ENCODE assay signal across 9 mouse cellular contexts in genomic region chr6:36890296-36890695, GRCm38 (mm10).
A peak's percentile ranks its signal among the peaks of the same experiment; 100 is the strongest.
DNase-seq lines count a peak whose midpoint lies in the region; ATAC-seq lines count a peak whose summit lies in the region.
"Had no signal": no experiment of that assay in that cellular context is flagged by ENCODE, and none has a peak within 500 bp of the region (broad histone marks: within the 10 kb centered on the region; RNA-seq: fewer than 3 reads in every experiment).

No protein-coding gene starts in this region.

- DNase-seq in Muller cell, postnatal 12 days (ENCODE audit: inconsistent ontology term) = peak; percentile 26
- DNase-seq in hindbrain, embryonic 11.5 days (ENCODE audit: low spot score) = peak; percentile 58
- no peak for DNase-seq in cerebellum, adult 18-20 months
- no peak for DNase-seq in frontal cortex, adult 2 months (ENCODE audit: extremely low spot score in 1 of 2, low spot score in 1 of 2)

- 8% methylated on average over 5 of the region's 5 CpGs for WGBS in embryonic facial prominence, embryonic 12.5 days
- 14% methylated on average over 5 of the region's 5 CpGs for WGBS in hindbrain, embryonic 11.5 days
- WGBS in limb, embryonic 15.5 days = 4% methylated on average over 5 of the region's 5 CpGs
- 30% methylated on average over 5 of the region's 5 CpGs for WGBS in forebrain, embryonic 15.5 days

- no peak overlapping the region for H3K4me3 ChIP-seq in embryonic facial prominence, embryonic 12.5 days
- H3K4me3 ChIP-seq in hindbrain, embryonic 11.5 days (ENCODE audit: low read depth, low read length) = no peak overlapping the region
- no peak overlapping the region for H3K4me3 ChIP-seq in limb, embryonic 15.5 days
- H3K4me3 ChIP-seq in forebrain, embryonic 15.5 days = no peak overlapping the region

- ATAC-seq in embryonic facial prominence, embryonic 12.5 days (ENCODE audit: insufficient number of reproducible peaks, insufficient read depth, low FRiP score, low TSS enrichment) = no peak
- 0 out of 2 replicates have a peak, but pooled peaks have one; percentile 19 for ATAC-seq in hindbrain, embryonic 11.5 days (ENCODE audit: low FRiP score)
- ATAC-seq in limb, embryonic 15.5 days (ENCODE audit: insufficient number of reproducible peaks, low FRiP score, low TSS enrichment, low read depth) = peak; percentile 63; the same call in 1 of the 2 replicates
- no peak for ATAC-seq in CD4-positive, CD25-positive, alpha-beta regulatory T cell, adult 4 months
- ATAC-seq in forebrain, embryonic 15.5 days (replicated peaks) = no peak
- ATAC-seq: Patski had no signal

- H3K27ac ChIP-seq in embryonic facial prominence, embryonic 12.5 days = 0 out of 2 replicates have a peak overlapping the region, but pooled peaks have one; percentile 11
- H3K27ac ChIP-seq in hindbrain, embryonic 11.5 days (ENCODE audit: low read depth, low read length) = 0 out of 2 replicates have a peak overlapping the region, but pooled peaks have one; percentile 6
- H3K27ac ChIP-seq in limb, embryonic 15.5 days = 0 out of 2 replicates have a peak overlapping the region, but pooled peaks have one; percentile 30
- H3K27ac ChIP-seq in forebrain, embryonic 15.5 days (replicated peaks) = no peak overlapping the region

- H3K9ac ChIP-seq in embryonic facial prominence, embryonic 12.5 days = no peak overlapping the region
- H3K9ac ChIP-seq in hindbrain, embryonic 11.5 days (ENCODE audit: low read depth, low read length) = no peak overlapping the region
- H3K9ac ChIP-seq in limb, embryonic 15.5 days = no peak overlapping the region
- no peak overlapping the region for H3K9ac ChIP-seq in forebrain, embryonic 15.5 days (replicated peaks)

- peaks cover 4% of the 10 kb centered on the region; the same call in 1 of the 2 replicates for H3K4me1 ChIP-seq in embryonic facial prominence, embryonic 12.5 days
- no peaks in the 10 kb centered on the region for H3K4me1 ChIP-seq in hindbrain, embryonic 11.5 days (replicated peaks; ENCODE audit: control insufficient read depth, insufficient read depth, low read length)
- H3K4me1 ChIP-seq in limb, embryonic 15.5 days = peaks cover 11% of the 10 kb centered on the region
- no peaks in the 10 kb centered on the region for H3K4me1 ChIP-seq in forebrain, embryonic 15.5 days

- H3K27me3 ChIP-seq in embryonic facial prominence, embryonic 12.5 days = no peaks in the 10 kb centered on the region
- H3K27me3 ChIP-seq in hindbrain, embryonic 11.5 days (ENCODE audit: control insufficient read depth, insufficient read depth, low read length) = no peaks in the 10 kb centered on the region
- no peaks in the 10 kb centered on the region for H3K27me3 ChIP-seq in limb, embryonic 15.5 days
- H3K27me3 ChIP-seq in forebrain, embryonic 15.5 days = no peaks in the 10 kb centered on the region

- H3K9me3 ChIP-seq in embryonic facial prominence, embryonic 12.5 days = no peaks in the 10 kb centered on the region
- H3K9me3 ChIP-seq in hindbrain, embryonic 11.5 days (ENCODE audit: control insufficient read depth, low read length) = no peaks in the 10 kb centered on the region
- no peaks in the 10 kb centered on the region for H3K9me3 ChIP-seq in limb, embryonic 15.5 days
- no peaks in the 10 kb centered on the region for H3K9me3 ChIP-seq in forebrain, embryonic 15.5 days

- no peaks in the 10 kb centered on the region for H3K36me3 ChIP-seq in embryonic facial prominence, embryonic 12.5 days
- no peaks in the 10 kb centered on the region for H3K36me3 ChIP-seq in hindbrain, embryonic 11.5 days (ENCODE audit: control insufficient read depth, insufficient read depth, low read length)
- no peaks in the 10 kb centered on the region for H3K36me3 ChIP-seq in limb, embryonic 15.5 days
- H3K36me3 ChIP-seq in forebrain, embryonic 15.5 days = no peaks in the 10 kb centered on the region

- no peak overlapping the region for H3K4me2 ChIP-seq in embryonic facial prominence, embryonic 12.5 days (replicated peaks)
- no peak overlapping the region for H3K4me2 ChIP-seq in hindbrain, embryonic 11.5 days (replicated peaks; ENCODE audit: low read depth, low read length)
- H3K4me2 ChIP-seq in limb, embryonic 15.5 days = no peak overlapping the region
- H3K4me2 ChIP-seq in forebrain, embryonic 15.5 days (replicated peaks) = no peak overlapping the region

Comparison
In these comparisons a context has a peak if more than half of its experiments do, and no peak if none do; other contexts are left out.
1. DNase-seq: peak in Muller cell, postnatal 12 days (single experiment) and hindbrain, embryonic 11.5 days (single experiment); none in cerebellum, adult 18-20 months (0 of 2) and frontal cortex, adult 2 months (0 of 2).
2. ATAC-seq: peak in hindbrain, embryonic 11.5 days (single experiment) and limb, embryonic 15.5 days (single experiment); none in embryonic facial prominence, embryonic 12.5 days (single experiment), CD4-positive, CD25-positive, alpha-beta regulatory T cell, adult 4 months (single experiment) and forebrain, embryonic 15.5 days (single experiment).